Mouse (Mus musculus) heart, adult 2 months (tissue): ENCODE data around the gene Pde4d. TPM values are rescaled to one million over a fixed set of nuclear protein-coding genes. Genes with fewer than 3 reads are reported as not detected.

Experiments used
- DNase-seq, 2 experiments: peaks; one replicate each; pipeline ENCODE4 v3.0.0; 2021
- H3K27ac ChIP-seq: fragments of 200-600 bp; 2 replicates; pipeline ENCODE4 v1.8.1; 2022
- H3K27me3 ChIP-seq: fragments of 200-500 bp; 2 replicates; pipeline ENCODE4 v1.6.1; 2012; ENCODE audit warnings: mild to moderate bottlenecking, low read length, inconsistent platforms, mixed read lengths; ENCODE audit not compliant: control insufficient read depth, insufficient read depth
- H3K36me3 ChIP-seq: fragments of 200-500 bp; 2 replicates; pipeline ENCODE4 v1.6.1; 2012; ENCODE audit warnings: low read length, inconsistent platforms; ENCODE audit not compliant: control insufficient read depth, insufficient read depth
- H3K4me1 ChIP-seq: fragments of 200-500 bp; 2 replicates; pipeline ENCODE4 v1.6.1; 2011; ENCODE audit warnings: low read length; ENCODE audit not compliant: control insufficient read depth, insufficient read depth
- H3K4me3 ChIP-seq: fragments of 200-600 bp; 2 replicates; pipeline ENCODE4 v1.8.1; 2022
- H3K79me2 ChIP-seq: fragments of 200-500 bp; replicated peaks from 2 replicates; pipeline ENCODE4 v1.6.1; 2012; ENCODE audit warnings: mild to moderate bottlenecking, inconsistent platforms, low read length, moderate library complexity, mixed read lengths; ENCODE audit not compliant: control insufficient read depth, insufficient read depth
- H3K9ac ChIP-seq: fragments of 200-500 bp; 2 replicates; pipeline ENCODE4 v1.6.1; 2012; ENCODE audit warnings: low read depth, mild to moderate bottlenecking, control low read depth, inconsistent platforms, low read length, mixed read lengths
- CTCF ChIP-seq: fragments of 200-600 bp; IDR thresholded peaks from 2 replicates; pipeline ENCODE4 v1.8.1; 2022; ENCODE audit warnings: antibody characterized with exemption, mild to moderate bottlenecking, moderate library complexity
- EP300 ChIP-seq: fragments of 200-500 bp; IDR thresholded peaks from 2 replicates; pipeline ENCODE4 v1.6.1; 2011; ENCODE audit warnings: low read depth, low read length, control low read depth; ENCODE audit not compliant: insufficient read depth
- POLR2A ChIP-seq: fragments of 200-500 bp; IDR thresholded peaks from 2 replicates; pipeline ENCODE4 v1.6.1; 2011; ENCODE audit warnings: mild to moderate bottlenecking, low read depth, low read length, control low read depth; ENCODE audit not compliant: insufficient read depth
- WGBS: fragments of 180-500 bp; shearing (Covaris S2); methylation state at CpG from one replicate; pipeline ENCODE4 v1.1.7; 2018; 5-methylcytosine and 5-hydroxymethylcytosine counted together
- intact Hi-C: fragments of 180-260 bp; cut with DNase I; formaldehyde crosslinking; loops from one replicate; pipeline ENCODE4 v1.15.1; 2025
- polyA plus RNA-seq: library from polyadenylated mRNA; depleted of rRNA; stranded (reverse); fragments of >200 nt; gene quantifications from 2 replicates; pipeline ENCODE4 v1.2.3, GENCODE M21; 2012
- total RNA-seq, 2 experiments: library from RNA; stranded (reverse); gene quantifications; 2 replicates each; pipeline ENCODE4 v1.2.3; 2021

The Pde4d gene
- total and polyA plus RNA-seq, 3 experiments, result 11.5 to 40.1 (median 38.1) TPM

GRCm38 (mm10) chr13:109296347-109297037 is 846.7 kb downstream of the Pde4d start:
- no peak overlapping the region for H3K27ac ChIP-seq
- no peak overlapping the region for H3K9ac ChIP-seq
- no peaks in the 10 kb centered on the region; the same call in 1 of the 2 replicates for H3K4me1 ChIP-seq
- DNase-seq, result no peak
- WGBS, result 45% methylated on average over 3 of the region's 3 CpGs
- no peaks in the 10 kb centered on the region for H3K27me3 ChIP-seq
- intact Hi-C loops, result no loop called here
- TF ChIP-seq POLR2A (no peak), EP300 (no peak), CTCF (no peak)
- no peak overlapping the region for H3K4me3 ChIP-seq
- no peaks in the 10 kb centered on the region for H3K79me2 ChIP-seq
- no peaks in the 10 kb centered on the region for H3K36me3 ChIP-seq

- Histone ChIP-seq H3K27me3 (no peaks in the 10 kb centered on the region), H3K36me3 (no peaks in the 10 kb centered on the region), H3K27ac (no peak overlapping the region), H3K9ac (no peak overlapping the region), H3K4me3 (no peak overlapping the region), H3K4me1 (no peaks in the 10 kb centered on the region; the same call in 1 of the 2 replicates), H3K79me2 (no peaks in the 10 kb centered on the region)
- 79% methylated on average over 7 of the region's 7 CpGs for WGBS
- no peak for TF ChIP-seq CTCF
- TF ChIP-seq EP300, result no peak
- TF ChIP-seq POLR2A, result no peak
- intact Hi-C loops, result no loop called here
- peak in 1 of 2 experiments; percentile 20 for DNase-seq
These were observed 849.1 kb downstream of the Pde4d start for GRCm38 (mm10) chr13:109298852-109299251.

GRCm38 (mm10) chr13:109299511-109300250 is 849.9 kb downstream of the Pde4d start:
- WGBS, result 89% methylated on average over 12 of the region's 12 CpGs
- H3K79me2 ChIP-seq, result no peaks in the 10 kb centered on the region
- intact Hi-C loops, result no loop called here
- DNase-seq, result no peak
- H3K4me1 ChIP-seq, result no peaks in the 10 kb centered on the region; the same call in 1 of the 2 replicates
- no peaks in the 10 kb centered on the region for H3K36me3 ChIP-seq
- TF ChIP-seq POLR2A (no peak), EP300 (no peak), CTCF (no peak)
- H3K27ac ChIP-seq, result no peak overlapping the region
- H3K9ac ChIP-seq, result no peak overlapping the region
- H3K4me3 ChIP-seq, result no peak overlapping the region
- H3K27me3 ChIP-seq, result no peaks in the 10 kb centered on the region

GRCm38 (mm10) chr13:109312542-109312941 is 862.8 kb downstream of the Pde4d start:
- no peaks in the 10 kb centered on the region for H3K79me2 ChIP-seq
- H3K4me1 ChIP-seq, result no peaks in the 10 kb centered on the region; the same call in 1 of the 2 replicates
- intact Hi-C loops, result no loop called here
- H3K4me3 ChIP-seq, result no peak overlapping the region
- TF ChIP-seq CTCF (no peak), POLR2A (no peak), EP300 (no peak)
- no peak for DNase-seq
- WGBS, result 86% methylated on average over 7 of the region's 7 CpGs
- H3K27me3 ChIP-seq, result no peaks in the 10 kb centered on the region
- H3K36me3 ChIP-seq, result no peaks in the 10 kb centered on the region
- H3K27ac ChIP-seq, result no peak overlapping the region
- no peak overlapping the region for H3K9ac ChIP-seq

GRCm38 (mm10) chr13:109315608-109316007 is 865.9 kb downstream of the Pde4d start:
- no peak for DNase-seq
- H3K9ac ChIP-seq, result no peak overlapping the region
- no peaks in the 10 kb centered on the region for H3K27me3 ChIP-seq
- WGBS, result 37% methylated on average over 9 of the region's 9 CpGs
- intact Hi-C loops, result no loop called here
- H3K4me1 ChIP-seq, result no peaks in the 10 kb centered on the region; the same call in 1 of the 2 replicates
- no peaks in the 10 kb centered on the region for H3K36me3 ChIP-seq
- H3K79me2 ChIP-seq, result no peaks in the 10 kb centered on the region
- no peak overlapping the region for H3K27ac ChIP-seq
- TF ChIP-seq POLR2A (no peak), CTCF (no peak), EP300 (no peak)
- H3K4me3 ChIP-seq, result no peak overlapping the region

- H3K4me3 ChIP-seq, result no peak overlapping the region
- no peak for DNase-seq
- no peaks in the 10 kb centered on the region for H3K36me3 ChIP-seq
- no peaks in the 10 kb centered on the region for H3K27me3 ChIP-seq
- H3K27ac ChIP-seq, result no peak overlapping the region
- no peak overlapping the region for H3K9ac ChIP-seq
- no peak for TF ChIP-seq POLR2A
- no peak for TF ChIP-seq EP300
- TF ChIP-seq CTCF, result no peak
- H3K79me2 ChIP-seq, result no peaks in the 10 kb centered on the region
- H3K4me1 ChIP-seq, result no peaks in the 10 kb centered on the region; the same call in 1 of the 2 replicates
- intact Hi-C loops, result no loop called here
- 95% methylated on average over 2 of the region's 2 CpGs for WGBS
These were observed 867.9 kb downstream of the Pde4d start for GRCm38 (mm10) chr13:109317644-109318043.
